Mouse (Mus musculus): ENCODE data around the gene Stat5b. TPM values are rescaled to one million over a fixed set of nuclear protein-coding genes. Genes with fewer than 3 reads are reported as not detected.

Gene Stat5b
- total RNA-seq, 1 experiment from 2014 or later = 66.2 TPM

DNA sequence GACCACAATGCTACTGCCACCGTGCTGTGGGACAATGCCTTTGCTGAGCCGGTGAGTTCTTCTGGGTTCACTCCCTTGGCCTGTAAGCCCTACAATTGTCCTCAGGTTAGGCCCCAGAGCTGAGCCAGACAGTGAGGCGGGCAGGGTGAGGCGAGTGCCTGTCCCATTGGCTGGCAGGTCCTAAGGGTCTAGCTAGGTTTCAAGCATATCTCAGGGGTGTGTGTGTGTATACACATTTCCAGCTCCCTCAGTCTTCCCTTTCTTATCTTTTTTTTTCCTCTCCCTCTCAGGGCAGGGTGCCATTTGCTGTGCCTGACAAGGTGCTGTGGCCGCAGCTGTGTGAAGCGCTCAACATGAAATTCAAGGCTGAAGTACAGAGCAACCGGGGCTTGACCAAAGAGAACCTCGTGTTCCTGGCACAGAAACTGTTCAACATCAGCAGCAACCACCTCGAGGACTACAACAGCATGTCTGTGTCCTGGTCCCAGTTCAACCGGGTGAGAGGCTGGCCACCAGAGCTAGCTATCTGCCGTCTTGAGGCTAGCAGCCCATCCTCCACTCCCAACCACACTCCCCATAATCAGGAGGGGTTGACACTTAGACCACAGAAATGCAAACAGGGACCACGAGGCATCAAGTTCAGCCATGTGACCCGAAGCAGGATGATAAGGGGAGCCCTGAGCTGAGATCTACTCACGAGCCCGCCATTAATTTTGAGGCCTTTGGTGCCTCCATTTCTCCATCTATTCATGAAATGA is 29.0 kb upstream of the Stat5b start:
- ATAC-seq (replicated peaks in 1 of 2; ENCODE audit: insufficient read depth in 1 of 2, low FRiP score in 2 of 2, low TSS enrichment in 1 of 2, low read depth in 1 of 2, poor library complexity in 2 of 2, severe bottlenecking in 2 of 2) = no peak; a peak in 1 of 4 replicates

DNA sequence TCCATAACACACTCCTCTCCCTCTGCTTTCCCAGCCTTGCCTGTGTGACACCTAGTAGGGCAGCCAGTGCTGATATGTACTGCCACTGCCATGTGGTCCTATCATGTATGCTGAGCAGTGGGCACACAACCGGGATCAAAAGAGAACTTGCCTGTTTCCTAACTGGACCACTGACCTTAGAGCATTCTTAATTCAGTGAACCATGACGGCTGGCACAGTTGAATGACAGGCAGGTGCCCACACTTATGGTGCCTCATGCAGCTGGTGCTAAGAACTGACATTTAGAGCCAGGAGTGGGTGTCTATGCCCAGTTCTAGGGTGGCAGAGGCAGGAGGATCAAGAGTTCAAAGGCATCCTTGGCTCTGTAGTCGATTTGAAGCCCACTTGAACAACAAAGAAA is 25.2 kb upstream of the Stat5b start:
- no peak for ATAC-seq (replicated peaks in 1 of 2; ENCODE audit: insufficient read depth in 1 of 2, low FRiP score in 2 of 2, low TSS enrichment in 1 of 2, low read depth in 1 of 2, poor library complexity in 2 of 2, severe bottlenecking in 2 of 2)

DNA sequence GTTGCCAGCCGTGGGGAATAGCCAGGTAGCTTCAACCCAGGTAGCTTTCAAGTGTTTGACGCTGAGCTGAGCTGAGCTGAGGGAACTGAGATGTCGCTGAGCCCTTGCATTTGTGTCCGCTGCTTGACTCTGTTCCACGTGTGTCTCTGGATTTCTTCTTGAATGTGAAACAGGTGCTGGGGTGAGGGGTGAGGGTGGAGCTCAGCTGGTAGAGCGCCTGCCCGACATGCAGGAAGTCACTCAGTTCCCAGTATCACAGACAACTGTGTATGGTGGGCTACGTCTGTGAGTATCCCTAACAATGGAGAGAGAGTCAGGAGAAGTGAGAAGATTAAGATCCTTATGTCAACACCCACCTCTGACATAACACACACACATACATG is 20.4 kb upstream of the Stat5b start:
- no peak for ATAC-seq (replicated peaks in 1 of 2; ENCODE audit: insufficient read depth in 1 of 2, low FRiP score in 2 of 2, low TSS enrichment in 1 of 2, low read depth in 1 of 2, poor library complexity in 2 of 2, severe bottlenecking in 2 of 2)

DNA sequence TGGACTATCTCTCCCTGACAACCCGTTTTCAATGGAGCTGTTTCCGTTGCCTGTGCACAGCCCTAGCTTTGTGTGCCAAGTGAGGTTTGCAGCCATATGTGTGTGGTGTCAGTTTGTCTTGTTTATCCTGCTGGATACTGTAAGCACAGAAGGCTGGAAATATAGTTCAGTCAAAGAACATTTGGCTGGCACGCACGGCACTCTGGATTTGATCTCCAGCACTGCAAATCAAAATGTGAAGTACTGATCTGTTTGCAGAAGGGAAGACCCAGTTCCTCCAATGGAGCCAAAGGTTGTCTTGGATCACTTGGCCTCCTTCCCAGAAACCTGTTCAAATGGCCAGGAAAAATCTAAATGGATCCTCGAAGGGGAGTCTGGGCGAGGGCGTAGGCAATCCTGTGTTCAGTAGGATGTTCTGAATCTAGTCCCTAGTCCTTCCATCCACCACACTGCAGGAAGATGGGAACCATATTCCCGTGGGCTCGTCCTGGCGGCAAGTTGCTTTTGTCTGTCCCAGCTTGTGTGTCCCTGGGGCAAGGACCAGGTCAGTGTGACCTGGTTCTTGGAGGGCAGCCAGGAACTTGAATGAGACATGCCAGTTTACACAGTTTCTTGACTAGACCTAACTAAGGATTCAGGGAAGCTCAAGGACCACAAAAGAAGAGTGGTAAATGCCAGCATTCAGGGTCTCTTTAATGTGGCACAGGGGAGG is 19.9 kb upstream of the Stat5b start:
- no peak for ATAC-seq (replicated peaks in 1 of 2; ENCODE audit: insufficient read depth in 1 of 2, low FRiP score in 2 of 2, low TSS enrichment in 1 of 2, low read depth in 1 of 2, poor library complexity in 2 of 2, severe bottlenecking in 2 of 2)

DNA sequence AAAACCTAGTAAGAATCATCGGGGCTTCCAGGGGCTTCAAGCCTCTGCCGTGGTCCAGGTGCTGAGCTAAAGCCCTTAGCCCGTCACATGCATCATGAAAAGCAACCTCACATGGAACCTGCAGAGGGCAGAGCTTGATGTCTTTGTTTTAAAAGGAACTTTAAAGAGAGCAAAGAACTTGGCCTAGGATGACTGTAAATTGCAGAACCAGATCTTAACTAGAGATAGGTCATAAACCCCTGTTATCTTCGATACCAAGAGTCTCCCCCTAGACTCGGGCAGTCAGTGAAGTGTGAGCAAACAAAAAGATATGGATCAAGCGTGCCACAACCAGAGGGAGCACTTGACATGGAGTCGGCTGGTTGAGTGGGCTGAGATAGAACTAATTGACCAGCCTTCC is 15.1 kb upstream of the Stat5b start:
- ATAC-seq (replicated peaks in 1 of 2; ENCODE audit: insufficient read depth in 1 of 2, low FRiP score in 2 of 2, low TSS enrichment in 1 of 2, low read depth in 1 of 2, poor library complexity in 2 of 2, severe bottlenecking in 2 of 2) = peak; percentile 22 to 46; a peak in 3 of 4 replicates

DNA sequence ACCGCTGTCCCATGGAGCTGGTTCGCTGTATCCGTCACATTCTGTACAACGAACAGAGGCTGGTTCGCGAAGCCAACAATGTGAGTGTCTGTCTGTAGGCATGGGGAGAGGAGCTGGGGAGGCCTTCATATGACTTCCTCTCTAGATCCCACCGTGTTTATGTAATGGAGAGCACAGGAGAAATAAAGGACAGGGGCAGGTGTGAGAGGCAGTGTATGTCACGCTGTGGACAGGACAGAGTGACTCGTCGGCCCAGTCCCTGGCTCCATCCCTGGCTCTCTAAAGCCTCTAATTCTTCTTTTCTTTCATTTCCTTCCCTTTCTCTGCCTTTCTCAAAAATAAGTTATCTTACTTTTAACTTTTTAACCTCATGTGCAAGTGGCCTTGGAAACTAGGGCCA is 12.6 kb upstream of the Stat5b start:
- ATAC-seq (replicated peaks in 1 of 2; ENCODE audit: insufficient read depth in 1 of 2, low FRiP score in 2 of 2, low TSS enrichment in 1 of 2, low read depth in 1 of 2, poor library complexity in 2 of 2, severe bottlenecking in 2 of 2) = no peak

DNA sequence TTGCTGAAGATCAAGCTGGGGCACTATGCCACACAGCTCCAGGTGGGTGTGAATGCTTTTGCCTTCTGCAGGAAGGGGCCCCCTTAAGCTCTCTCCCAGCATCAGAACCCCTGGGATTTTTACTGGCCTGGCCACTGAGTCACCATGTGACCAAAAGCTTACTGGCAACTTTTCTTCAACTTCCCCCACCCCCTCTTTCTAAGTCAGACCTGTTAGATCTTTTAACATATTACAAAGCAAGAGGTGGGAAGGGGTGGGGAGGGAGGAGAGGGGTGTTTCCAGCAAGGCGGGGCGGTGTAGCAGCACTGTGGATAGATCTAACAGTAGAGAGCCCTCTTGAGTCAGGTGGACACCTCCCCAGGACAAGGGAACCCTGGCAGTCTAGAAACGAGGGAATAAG is 11.3 kb upstream of the Stat5b start:
- no peak for ATAC-seq (replicated peaks in 1 of 2; ENCODE audit: insufficient read depth in 1 of 2, low FRiP score in 2 of 2, low TSS enrichment in 1 of 2, low read depth in 1 of 2, poor library complexity in 2 of 2, severe bottlenecking in 2 of 2)

DNA sequence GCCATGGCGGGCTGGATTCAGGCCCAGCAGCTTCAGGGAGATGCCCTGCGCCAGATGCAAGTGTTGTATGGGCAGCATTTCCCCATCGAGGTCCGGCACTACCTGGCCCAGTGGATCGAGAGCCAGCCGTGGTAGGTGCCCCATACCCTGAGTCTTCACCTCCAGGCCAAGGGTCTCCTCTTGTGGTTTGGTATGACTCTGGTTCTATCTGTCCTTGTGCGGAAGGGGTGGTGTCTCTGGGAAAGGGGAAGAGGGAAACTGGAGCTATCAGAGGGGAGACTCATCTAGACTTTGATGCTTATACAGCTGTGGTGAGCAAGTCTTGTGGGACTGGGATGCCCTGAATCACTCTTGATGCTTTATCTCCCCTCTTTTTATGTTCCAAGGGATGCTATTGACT is 10.8 kb upstream of the Stat5b start:
- no peak for ATAC-seq (replicated peaks in 1 of 2; ENCODE audit: insufficient read depth in 1 of 2, low FRiP score in 2 of 2, low TSS enrichment in 1 of 2, low read depth in 1 of 2, poor library complexity in 2 of 2, severe bottlenecking in 2 of 2)

DNA sequence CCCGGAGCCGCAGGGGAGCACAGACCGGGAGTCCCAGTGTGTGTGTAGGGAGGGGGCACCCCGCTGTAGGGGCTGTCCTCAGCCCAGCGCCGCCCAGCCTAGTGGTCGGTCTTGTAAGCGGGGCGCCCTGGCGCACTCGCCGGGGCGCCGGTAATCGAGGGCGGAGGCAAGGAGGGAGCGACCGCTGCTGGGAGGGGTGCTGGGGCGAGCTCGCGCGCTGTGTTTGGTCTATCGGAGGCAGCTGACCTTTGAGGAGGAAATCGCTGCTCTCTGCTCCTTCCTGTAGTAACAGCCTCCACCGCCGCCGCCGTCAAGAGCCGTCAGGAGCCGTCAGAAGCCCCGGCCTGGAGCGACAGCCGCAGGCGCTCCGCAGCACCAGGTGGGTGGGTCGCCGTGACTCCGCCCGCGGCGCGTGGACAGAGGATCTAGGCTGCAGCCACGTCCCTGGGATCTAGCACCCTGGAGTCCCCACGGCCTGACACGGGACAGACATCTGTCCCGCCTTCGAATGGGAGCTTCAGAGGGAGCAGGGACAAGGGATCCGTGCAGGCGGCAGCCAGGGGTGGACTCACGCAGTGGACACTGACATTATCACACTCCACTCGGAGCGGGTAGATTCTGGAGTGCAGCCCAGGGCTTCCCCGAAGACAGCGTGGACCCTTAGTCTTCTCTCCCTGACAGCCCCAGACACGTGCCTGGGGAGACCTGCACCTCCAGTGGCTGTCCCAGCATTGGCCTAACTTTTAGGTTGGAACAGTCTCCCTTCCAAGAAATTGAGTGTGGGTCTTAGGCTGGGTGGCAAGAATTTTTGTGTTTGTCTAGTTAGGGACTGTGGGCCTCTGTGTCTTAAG is 9.9 kb upstream of the Stat5b start:
- peak; percentile 95 to 96 for ATAC-seq (replicated peaks in 1 of 2; ENCODE audit: insufficient read depth in 1 of 2, low FRiP score in 2 of 2, low TSS enrichment in 1 of 2, low read depth in 1 of 2, poor library complexity in 2 of 2, severe bottlenecking in 2 of 2)

DNA sequence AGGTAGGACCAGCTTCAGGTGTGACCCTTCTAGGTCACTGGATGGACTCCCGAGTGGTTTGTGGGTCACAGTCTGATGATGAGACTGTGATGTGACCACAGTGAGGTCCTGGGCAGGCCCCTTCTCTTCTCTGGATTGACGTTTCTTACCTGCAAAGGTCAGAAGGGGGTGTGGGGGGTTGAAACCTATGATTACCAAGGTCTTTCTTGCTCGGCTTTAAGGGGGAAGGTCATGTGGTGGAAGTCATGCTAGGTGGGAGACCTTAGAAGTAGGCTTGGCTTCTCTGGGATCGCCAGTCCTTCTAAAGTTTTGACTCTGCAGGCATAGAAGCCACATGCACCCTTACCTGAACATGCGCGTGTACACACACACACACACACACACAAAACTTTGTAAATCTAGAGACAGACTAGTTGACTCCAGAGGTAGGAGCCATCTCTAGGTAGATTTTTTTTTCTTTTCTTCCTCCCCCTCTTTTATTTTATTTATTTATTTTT is 9.1 kb upstream of the Stat5b start:
- no peak for ATAC-seq (replicated peaks in 1 of 2; ENCODE audit: insufficient read depth in 1 of 2, low FRiP score in 2 of 2, low TSS enrichment in 1 of 2, low read depth in 1 of 2, poor library complexity in 2 of 2, severe bottlenecking in 2 of 2)

DNA sequence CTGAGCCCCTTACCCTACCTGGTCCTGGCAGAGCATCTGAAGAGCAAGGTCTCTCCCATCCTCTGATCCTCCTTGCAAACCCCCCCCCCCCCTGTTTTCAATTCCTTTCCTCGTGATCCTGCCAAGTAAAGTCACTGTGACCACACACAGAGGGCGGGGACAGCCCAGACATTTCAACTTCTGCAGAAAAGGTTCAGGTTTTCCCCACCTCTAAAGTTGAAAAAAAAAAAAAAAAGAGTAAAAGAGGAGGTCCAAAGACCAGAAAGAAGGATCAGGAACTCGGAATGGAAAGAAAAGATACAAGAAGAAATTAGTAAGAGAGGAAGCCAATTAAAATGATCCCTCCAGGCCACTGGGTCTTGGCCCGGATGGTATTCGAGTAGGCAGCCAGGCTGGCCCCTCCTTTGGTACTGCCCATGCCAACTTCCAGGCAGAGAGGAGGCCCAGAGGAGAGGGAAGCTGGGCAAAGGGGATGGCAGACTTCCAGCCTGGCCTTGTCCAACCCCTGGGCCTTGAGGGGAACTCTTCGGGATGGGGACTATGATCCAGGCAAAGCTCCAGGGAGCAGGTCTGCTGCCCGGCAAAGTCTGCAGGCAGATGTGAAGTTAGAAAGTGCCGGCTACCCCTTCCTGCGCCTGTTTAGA is 8.5 kb upstream of the Stat5b start, which contains the start of gene Stat5a:
TSS of gene Stat5a (plus strand) at position 417 of the 644 bp plus-strand sequence.
- ATAC-seq (replicated peaks in 1 of 2; ENCODE audit: insufficient read depth in 1 of 2, low FRiP score in 2 of 2, low TSS enrichment in 1 of 2, low read depth in 1 of 2, poor library complexity in 2 of 2, severe bottlenecking in 2 of 2) = no peak

DNA sequence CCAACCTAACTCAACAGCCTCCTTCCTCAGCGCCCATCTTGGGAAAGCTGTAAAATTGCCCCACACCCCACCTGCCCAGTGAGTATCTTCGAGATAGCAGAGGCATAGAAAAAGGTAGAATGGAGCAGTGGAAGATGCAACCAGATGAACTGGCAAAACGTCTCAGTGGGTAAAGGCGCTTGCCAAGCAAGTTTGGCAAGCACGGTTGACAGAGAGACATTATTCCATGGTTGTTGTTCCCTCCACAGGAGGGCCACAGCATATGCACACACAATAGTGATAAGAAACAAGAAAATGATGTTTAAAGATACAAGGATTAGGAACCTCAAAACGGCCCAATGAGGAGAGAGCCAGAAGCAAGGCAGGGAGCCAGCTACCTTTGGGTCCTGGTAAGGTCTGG is 7.4 kb upstream of the Stat5b start:
- ATAC-seq (replicated peaks in 1 of 2; ENCODE audit: insufficient read depth in 1 of 2, low FRiP score in 2 of 2, low TSS enrichment in 1 of 2, low read depth in 1 of 2, poor library complexity in 2 of 2, severe bottlenecking in 2 of 2) = no peak

DNA sequence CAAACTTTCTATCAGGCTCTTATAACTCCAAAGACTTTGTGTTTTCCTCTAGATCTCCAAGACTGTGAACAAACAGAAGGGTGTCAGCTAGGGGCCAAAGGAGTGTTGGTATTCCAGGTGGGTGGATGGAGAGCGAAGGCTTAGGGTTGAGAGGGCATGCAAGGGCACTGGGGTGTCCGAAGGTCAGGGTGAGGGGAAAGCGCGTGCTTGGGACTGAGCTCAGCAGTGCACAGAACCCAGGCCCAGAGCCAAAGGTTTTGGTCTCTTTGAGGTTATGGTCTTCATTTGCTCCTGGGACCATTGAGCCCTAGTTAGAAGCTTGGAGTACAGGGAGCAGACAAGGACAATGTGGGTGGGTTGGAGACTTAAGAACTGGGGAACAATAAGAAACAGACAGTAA is 4.7 kb upstream of the Stat5b start:
- ATAC-seq (replicated peaks in 1 of 2; ENCODE audit: insufficient read depth in 1 of 2, low FRiP score in 2 of 2, low TSS enrichment in 1 of 2, low read depth in 1 of 2, poor library complexity in 2 of 2, severe bottlenecking in 2 of 2) = no peak

DNA sequence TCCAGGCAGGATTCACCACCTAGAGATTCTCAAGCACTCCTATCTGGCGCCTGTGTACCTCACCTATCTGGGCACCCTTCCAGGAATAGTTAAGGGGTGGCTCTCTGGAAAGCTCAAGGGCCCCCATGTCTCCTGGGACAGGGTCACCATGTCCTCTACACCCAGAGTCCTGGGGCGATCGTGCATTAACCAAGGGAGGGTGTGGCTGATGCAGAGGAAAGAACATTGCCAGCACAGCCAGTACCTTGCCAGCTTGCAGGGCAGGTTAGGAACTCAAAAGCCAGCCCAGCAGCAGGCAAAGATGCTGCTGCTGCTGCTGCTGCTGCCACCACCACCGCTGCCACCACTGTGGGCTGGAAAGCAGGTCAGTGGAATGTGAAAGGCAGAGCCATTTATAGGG is 3.7 kb upstream of the Stat5b start:
- ATAC-seq (replicated peaks in 1 of 2; ENCODE audit: insufficient read depth in 1 of 2, low FRiP score in 2 of 2, low TSS enrichment in 1 of 2, low read depth in 1 of 2, poor library complexity in 2 of 2, severe bottlenecking in 2 of 2) = no peak

DNA sequence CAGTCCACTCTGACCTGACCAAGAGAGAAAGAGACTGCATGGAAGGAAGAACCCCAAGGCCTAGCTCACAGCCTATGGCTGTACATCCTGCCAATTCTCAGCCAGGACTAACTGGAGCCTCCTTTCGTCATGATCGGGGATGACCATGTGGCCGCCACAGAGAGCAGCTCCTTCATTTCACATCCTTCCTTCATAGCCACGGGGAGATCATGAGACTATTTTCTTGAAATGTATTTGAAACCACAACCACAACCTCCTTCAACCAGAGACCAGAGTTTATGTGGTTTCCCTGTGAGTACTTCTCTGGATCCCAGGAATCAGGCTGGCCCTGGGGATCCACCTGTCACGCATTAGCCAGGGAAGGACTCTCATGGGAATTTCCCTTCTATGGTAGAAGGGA is 2.5 kb upstream of the Stat5b start:
- ATAC-seq (replicated peaks in 1 of 2; ENCODE audit: insufficient read depth in 1 of 2, low FRiP score in 2 of 2, low TSS enrichment in 1 of 2, low read depth in 1 of 2, poor library complexity in 2 of 2, severe bottlenecking in 2 of 2) = no peak

DNA sequence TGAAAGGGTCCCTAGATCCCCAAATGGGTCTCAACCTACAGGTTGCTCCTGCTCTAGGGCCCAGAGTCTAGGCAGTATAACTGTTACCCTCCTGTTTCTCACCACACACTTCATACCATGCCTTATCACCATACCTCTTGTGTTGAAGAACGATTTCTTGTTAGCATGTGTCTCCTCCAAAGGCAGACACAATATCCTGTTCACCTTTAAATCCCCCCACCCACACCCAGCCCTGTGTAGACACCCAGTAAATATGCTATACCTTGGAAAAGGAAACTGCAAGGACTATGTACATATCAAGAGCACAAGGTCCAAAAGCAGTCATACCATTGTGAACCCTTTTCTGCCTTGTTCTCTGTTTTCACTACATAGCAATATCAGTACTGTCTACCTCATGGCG is 1.6 kb upstream of the Stat5b start:
- ATAC-seq (replicated peaks in 1 of 2; ENCODE audit: insufficient read depth in 1 of 2, low FRiP score in 2 of 2, low TSS enrichment in 1 of 2, low read depth in 1 of 2, poor library complexity in 2 of 2, severe bottlenecking in 2 of 2) = no peak

DNA sequence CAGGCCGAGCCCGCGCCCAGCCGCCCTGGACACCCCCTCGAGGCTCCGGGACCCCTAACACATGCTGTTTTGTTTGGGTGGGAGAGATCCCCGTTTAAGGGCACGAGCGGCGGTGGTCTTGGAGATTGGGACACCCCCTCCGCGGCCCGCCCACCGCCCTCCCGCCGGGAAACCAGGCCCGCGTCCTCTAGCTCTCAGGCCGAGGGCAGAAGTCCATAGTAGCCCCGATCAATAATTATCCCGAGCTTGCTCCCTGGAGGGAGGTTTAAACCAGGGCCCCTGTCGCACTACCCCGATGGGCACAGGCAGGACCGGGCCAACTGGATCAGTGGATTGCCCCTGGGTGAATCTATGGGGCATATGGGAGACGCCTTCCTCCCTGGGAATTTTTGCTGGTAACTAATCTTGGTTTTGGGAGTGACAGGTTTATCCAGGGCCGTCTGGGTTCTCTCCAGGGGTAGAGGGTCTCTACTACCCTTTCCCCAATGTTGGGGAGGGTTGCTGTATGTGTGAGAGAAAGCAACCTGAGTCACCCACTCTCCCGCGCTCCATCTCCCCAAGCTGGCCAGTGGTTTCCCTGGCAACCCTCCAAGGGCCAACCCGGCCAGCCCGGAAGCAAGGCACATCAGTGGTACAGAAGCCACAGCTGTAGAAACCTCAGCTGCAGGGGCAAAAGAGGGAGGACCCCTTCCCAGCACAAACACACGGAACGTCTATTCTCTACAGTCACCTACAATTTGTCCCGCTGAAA is 429 bp upstream of the Stat5b start:
- peak in 1 of 2 experiments; percentile 26; a peak in 1 of 4 replicates for ATAC-seq (replicated peaks in 1 of 2; ENCODE audit: insufficient read depth in 1 of 2, low FRiP score in 2 of 2, low TSS enrichment in 1 of 2, low read depth in 1 of 2, poor library complexity in 2 of 2, severe bottlenecking in 2 of 2)
